Comparison of ENCODE assay signal across 19 mouse cellular contexts in genomic region chr14:76359837-76360410, GRCm38 (mm10). TPM values are rescaled to one million over a fixed set of nuclear protein-coding genes. Genes with fewer than 3 reads are reported as not detected.
DNase-seq lines count a peak whose midpoint lies in the region; ATAC-seq and TF ChIP-seq lines count a peak whose summit lies in the region.
"Had no signal": no experiment of that assay in that cellular context is flagged by ENCODE, and none has a peak within 500 bp of the region (broad histone marks: within the 10 kb centered on the region; RNA-seq: fewer than 3 reads in every experiment).

No protein-coding gene starts in this region.

- 0 out of 2 replicates have a peak, but pooled peaks cover 3% of the 10 kb centered on the region for H3K4me1 ChIP-seq in lung, postnatal 0 days (ENCODE audit: insufficient read depth, low read depth, low read length)
- H3K4me1 ChIP-seq: forebrain, embryonic 13.5 days; hindbrain, embryonic 15.5 days had no signal

- no peak for DNase-seq in gastrocnemius, adult 2 months
- no peak for DNase-seq in gastrocnemius, adult 8-10 months (ENCODE audit: low spot score in 2 of 2)
- peak; percentile 42 for DNase-seq in lung, postnatal 0 days (ENCODE audit: low spot score)
- DNase-seq in lung, adult 18-20 months: no peak
- DNase-seq in NIH3T3 (ENCODE audit: low read depth): peak; percentile 53
- DNase-seq: adrenal gland, postnatal 10 days; cerebellum, adult 18-20 months; cerebellum, adult 9-11 months; cerebellum, postnatal 36 days; forebrain, postnatal 0 days; gastrocnemius, postnatal 36 days; heart, postnatal 36 days had no signal

- no peaks in the 10 kb centered on the region for H3K9me3 ChIP-seq in lung, postnatal 0 days (ENCODE audit: low read length)
- H3K9me3 ChIP-seq: hindbrain, embryonic 15.5 days had no signal

- no peak overlapping the region for H3K4me2 ChIP-seq in lung, postnatal 0 days (replicated peaks; ENCODE audit: low read depth, low read length)
- H3K4me2 ChIP-seq: embryonic facial prominence, embryonic 13.5 days; forebrain, embryonic 13.5 days; heart, embryonic 13.5 days; hindbrain, embryonic 15.5 days had no signal

- H3K27ac ChIP-seq in gastrocnemius, adult 2 months: peak overlapping the region; percentile 4; the same call in 1 of the 2 replicates
- no peak overlapping the region for H3K27ac ChIP-seq in lung, postnatal 0 days (ENCODE audit: low read length)
- H3K27ac ChIP-seq: embryonic facial prominence, embryonic 13.5 days; forebrain, embryonic 13.5 days; heart, embryonic 13.5 days; hindbrain, embryonic 15.5 days had no signal

- H3K4me3 ChIP-seq in gastrocnemius, adult 2 months: no peak overlapping the region
- H3K4me3 ChIP-seq in lung, postnatal 0 days (ENCODE audit: low read depth, low read length): no peak overlapping the region
- H3K4me3 ChIP-seq: embryonic facial prominence, embryonic 13.5 days; forebrain, embryonic 13.5 days; heart, embryonic 13.5 days; hindbrain, embryonic 15.5 days had no signal

- TF ChIP-seq CTCF in gastrocnemius, adult 2 months (IDR thresholded peaks at IDR 0.05): no peak
- no peak for TF ChIP-seq CTCF in lung, postnatal 0 days (IDR thresholded peaks at IDR 0.05)

- no peaks in the 10 kb centered on the region for H3K36me3 ChIP-seq in lung, postnatal 0 days (ENCODE audit: insufficient read depth, low read length)
- H3K36me3 ChIP-seq: embryonic facial prominence, embryonic 13.5 days; heart, embryonic 13.5 days; hindbrain, embryonic 15.5 days had no signal

- ATAC-seq in lung, postnatal 0 days: peak; percentile 25
- ATAC-seq in megakaryocyte-erythroid progenitor cell, adult 5-6 weeks (replicated peaks; ENCODE audit: low FRiP score, low TSS enrichment, poor library complexity, severe bottlenecking): no peak
- no peak for ATAC-seq in CD4-positive, CD25-positive, alpha-beta regulatory T cell, adult 4 months
- ATAC-seq: forebrain, embryonic 13.5 days; forebrain, postnatal 0 days had no signal

- peak; percentile 52; the same call in 1 of the 2 replicates for TF ChIP-seq EP300 in lung, postnatal 0 days (IDR thresholded peaks at IDR 0.05)

- H3K27me3 ChIP-seq in lung, postnatal 0 days (replicated peaks; ENCODE audit: insufficient read depth, low read length): no peaks in the 10 kb centered on the region
- H3K27me3 ChIP-seq: CH12.LX; embryonic facial prominence, embryonic 13.5 days; forebrain, embryonic 13.5 days; heart, embryonic 13.5 days; hindbrain, embryonic 15.5 days had no signal

- intact Hi-C loops in gastrocnemius, adult 2 months (cut with DNase I): no loop called here

- H3K9ac ChIP-seq in lung, postnatal 0 days (replicated peaks; ENCODE audit: low read depth): no peak overlapping the region
- H3K9ac ChIP-seq: embryonic facial prominence, embryonic 13.5 days; forebrain, embryonic 13.5 days; forebrain, postnatal 0 days; heart, embryonic 13.5 days; hindbrain, embryonic 15.5 days had no signal

- 36% methylated on average over 11 of the region's 11 CpGs for WGBS in lung, postnatal 0 days

RNA-seq across cellular contexts. Expression of gene Tsc22d1, which starts 54.8 kb away (rescaled TPM):
- 100 to 1,000 TPM; 131 to 151 TPM for total RNA-seq in gastrocnemius, adult 2 months (2021)
- total RNA-seq in gastrocnemius, adult 8-10 months (2022): 100 to 1,000 TPM; 102 to 145 (median 124) TPM
- polyA plus RNA-seq in lung, postnatal 0 days (2015; fragmentation: Nextera tagmentation; extraction: Ambion mirVana): 534 and 635 TPM in 2 replicates
- 75.8 and 78.0 TPM in 2 replicates for total RNA-seq in megakaryocyte-erythroid progenitor cell, adult 5-6 weeks (2014; fragmentation: Nextera tagmentation)
- total RNA-seq in megakaryocyte-erythroid progenitor cell, adult 5-6 weeks (2017): 104 and 116 TPM in 2 replicates
- 1 to 10 TPM; 9.0 to 9.2 TPM for polyA plus RNA-seq in CD4-positive, CD25-positive, alpha-beta regulatory T cell, adult 4 months (2017; shearing (Covaris generic))

Comparison
In these comparisons a context has a peak if more than half of its experiments do, and no peak if none do; other contexts are left out.
1. DNase-seq: peak in lung, postnatal 0 days (single experiment) and NIH3T3 (single experiment); none in gastrocnemius, adult 2 months (single experiment), gastrocnemius, adult 8-10 months (0 of 2) and lung, adult 18-20 months (0 of 2).